8 mouse cellular contexts compared by ENCODE assay signal in genomic region chr1:90203783-90204690, GRCm38 (mm10). TPM values are rescaled to one million over a fixed set of nuclear protein-coding genes. Genes with fewer than 3 reads are reported as not detected.
DNase-seq lines count a peak whose midpoint lies in the region; ATAC-seq and TF ChIP-seq lines count a peak whose summit lies in the region.

Ackr3 (plus strand) TSS chr1:90203980.

- H3K9ac ChIP-seq in forebrain, embryonic 11.5 days (ENCODE audit: low read length): peak within 1 kb of the TSS; percentile 81
- H3K9ac ChIP-seq in heart, embryonic 14.5 days (ENCODE audit: low read length): peak within 1 kb of the TSS; percentile 74
- H3K9ac ChIP-seq in liver, adult 2 months (ENCODE audit: low read depth, low read length): 0 out of 2 replicates have a peak within 1 kb of the TSS, but pooled peaks have one; percentile 13
- H3K9ac ChIP-seq in stomach, embryonic 16.5 days (ENCODE audit: low read length): peak within 1 kb of the TSS; percentile 82

- peak; percentile 62 for TF ChIP-seq CTCF in liver, adult 2 months (IDR thresholded peaks at IDR 0.05; ENCODE audit: low read depth, low read length)

- ATAC-seq in forebrain, embryonic 11.5 days (replicated peaks; ENCODE audit: low FRiP score): peak; percentile 80
- peak; percentile 80 for ATAC-seq in heart, embryonic 14.5 days (ENCODE audit: insufficient number of reproducible peaks, insufficient read depth, low FRiP score, low read depth)
- peak; percentile 85 for ATAC-seq in stomach, embryonic 16.5 days (ENCODE audit: insufficient read depth, low FRiP score)

- H3K27ac ChIP-seq in forebrain, embryonic 11.5 days (ENCODE audit: low read depth, low read length): peak within 1 kb of the TSS; percentile 86
- peak within 1 kb of the TSS; percentile 73 to 75 for H3K27ac ChIP-seq in heart, embryonic 14.5 days (replicated peaks in 1 of 2; ENCODE audit: control insufficient read depth in 1 of 2, insufficient read depth in 1 of 2, low read depth in 2 of 2, low read length in 2 of 2)
- H3K27ac ChIP-seq in liver, adult 2 months (replicated peaks; ENCODE audit: insufficient read depth, low read depth, low read length): no peak within 1 kb of the TSS
- H3K27ac ChIP-seq in stomach, embryonic 16.5 days (ENCODE audit: low read length): peak within 1 kb of the TSS; percentile 93

- H3K27me3 ChIP-seq in forebrain, embryonic 11.5 days (ENCODE audit: control insufficient read depth, insufficient read depth, low read length): peaks cover 3% of the 10 kb centered on the region; the same call in 1 of the 2 replicates
- peaks cover 23% of the 10 kb centered on the region for H3K27me3 ChIP-seq in heart, embryonic 14.5 days (ENCODE audit: control insufficient read depth, insufficient read depth, low read length)
- H3K27me3 ChIP-seq in liver, adult 2 months (ENCODE audit: control insufficient read depth, insufficient read depth, low read length): 0 out of 2 replicates have a peak, but pooled peaks cover 5% of the 10 kb centered on the region
- no peaks in the 10 kb centered on the region; the same call in 1 of the 2 replicates for H3K27me3 ChIP-seq in stomach, embryonic 16.5 days (ENCODE audit: control insufficient read depth, insufficient read depth, low read length)

- no peak for TF ChIP-seq POLR2A in liver, adult 2 months (IDR thresholded peaks at IDR 0.05; ENCODE audit: extremely low read depth, insufficient read depth, low read length)

- no peaks in the 10 kb centered on the region for H3K79me2 ChIP-seq in liver, adult 2 months (ENCODE audit: control insufficient read depth, insufficient read depth, low read length)

- peaks cover 40% of the 10 kb centered on the region for H3K4me1 ChIP-seq in forebrain, embryonic 11.5 days (replicated peaks; ENCODE audit: control insufficient read depth, insufficient read depth, low read length)
- H3K4me1 ChIP-seq in heart, embryonic 14.5 days (ENCODE audit: control insufficient read depth in 2 of 2, insufficient read depth in 2 of 2, low read length in 2 of 2): peaks cover 24 to 32% of the 10 kb centered on the region in 2 experiments
- H3K4me1 ChIP-seq in liver, adult 2 months (ENCODE audit: control insufficient read depth, insufficient read depth, low read length): no peaks in the 10 kb centered on the region
- H3K4me1 ChIP-seq in stomach, embryonic 16.5 days (ENCODE audit: control insufficient read depth, insufficient read depth, low read length): peaks cover 26% of the 10 kb centered on the region

- DNase-seq in spleen, adult 18-20 months: peak; percentile 53 to 61
- DNase-seq in spleen, adult 12 weeks (ENCODE audit: low spot score): no peak
- peak; percentile 93 for DNase-seq in forebrain, embryonic 11.5 days (ENCODE audit: low spot score)
- peak; percentile 92 for DNase-seq in kidney, postnatal 10 days
- DNase-seq in liver, adult 2 months (ENCODE audit: extremely low read depth, low read depth, low spot score): peak; percentile 19
- DNase-seq in neural tube, embryonic 10.5 days (ENCODE audit: extremely low spot score, low spot score): peak; percentile 88

- peak within 1 kb of the TSS; percentile 64 for H3K4me3 ChIP-seq in forebrain, embryonic 11.5 days (ENCODE audit: low read depth, low read length)
- H3K4me3 ChIP-seq in heart, embryonic 14.5 days (ENCODE audit: control insufficient read depth in 1 of 2, insufficient read depth in 1 of 2, low read depth in 1 of 2, low read length in 2 of 2): peak within 1 kb of the TSS; percentile 47 to 76
- peak within 1 kb of the TSS; percentile 33; the same call in 1 of the 2 replicates for H3K4me3 ChIP-seq in liver, adult 2 months (ENCODE audit: insufficient read depth, low read depth, low read length)
- peak within 1 kb of the TSS; percentile 64 for H3K4me3 ChIP-seq in stomach, embryonic 16.5 days (replicated peaks; ENCODE audit: low read length)

- H3K36me3 ChIP-seq in forebrain, embryonic 11.5 days (ENCODE audit: control insufficient read depth, insufficient read depth, low read length): no peaks in the 10 kb centered on the region
- no peaks in the 10 kb centered on the region for H3K36me3 ChIP-seq in heart, embryonic 14.5 days (ENCODE audit: control insufficient read depth, insufficient read depth, low read length)
- no peaks in the 10 kb centered on the region for H3K36me3 ChIP-seq in liver, adult 2 months (ENCODE audit: control insufficient read depth, insufficient read depth, low read length)
- no peaks in the 10 kb centered on the region for H3K36me3 ChIP-seq in stomach, embryonic 16.5 days (ENCODE audit: control insufficient read depth, insufficient read depth, low read length)

- WGBS in forebrain, embryonic 11.5 days: under 1% methylated on average over 19 of the region's 19 CpGs
- WGBS in heart, embryonic 14.5 days: 3% methylated on average over 19 of the region's 19 CpGs
- WGBS in liver, adult 2 months: 4% methylated on average over 19 of the region's 19 CpGs
- 3% methylated on average over 19 of the region's 19 CpGs for WGBS in stomach, embryonic 16.5 days

- no peaks in the 10 kb centered on the region for H3K9me3 ChIP-seq in forebrain, embryonic 11.5 days (ENCODE audit: control insufficient read depth, low read length)
- H3K9me3 ChIP-seq in heart, embryonic 14.5 days (ENCODE audit: control insufficient read depth, low read length): no peaks in the 10 kb centered on the region
- H3K9me3 ChIP-seq in stomach, embryonic 16.5 days (replicated peaks; ENCODE audit: control insufficient read depth, low read length): no peaks in the 10 kb centered on the region

- H3K4me2 ChIP-seq in forebrain, embryonic 11.5 days (ENCODE audit: low read depth, low read length, severe bottlenecking): peak within 1 kb of the TSS; percentile 64
- peak within 1 kb of the TSS; percentile 65 for H3K4me2 ChIP-seq in heart, embryonic 14.5 days (ENCODE audit: low read length)
- peak within 1 kb of the TSS; percentile 59 for H3K4me2 ChIP-seq in stomach, embryonic 16.5 days (ENCODE audit: low read depth, low read length)

RNA-seq across cellular contexts. Expression of gene Ackr3, which starts in this region (rescaled TPM):
- 31.2 and 31.9 TPM in 2 replicates for polyA plus RNA-seq in forebrain, embryonic 11.5 days (2014; fragmentation: Nextera tagmentation; extraction: Ambion mirVana)
- polyA plus RNA-seq in heart, embryonic 14.5 days (2014; fragmentation: Nextera tagmentation; extraction: Ambion mirVana): 41.3 and 51.0 TPM in 2 replicates
- total RNA-seq in liver, adult 2 months (2014; rRNA removed): 0.46 and 0.74 TPM in 2 replicates
- polyA plus RNA-seq in liver, adult 2 months (2012; rRNA removed): 1.5 and 2.4 TPM in 2 replicates
- 22.2 and 29.7 TPM in 2 replicates for polyA plus RNA-seq in stomach, embryonic 16.5 days (2015; fragmentation: Nextera tagmentation; extraction: Ambion mirVana)

Comparison
In these comparisons a context has a peak if more than half of its experiments do, and no peak if none do; other contexts are left out.
1. H3K9ac ChIP-seq: peak in every context shown above with its lines; median percentile 82 in stomach, embryonic 16.5 days; 81 in forebrain, embryonic 11.5 days; 74 in heart, embryonic 14.5 days; 13 in liver, adult 2 months.